Mouse (Mus musculus): ENCODE results near the gene Morf4l1. TPM values are rescaled to one million over a fixed set of nuclear protein-coding genes. Genes with fewer than 3 reads are reported as not detected.

The Morf4l1 gene
- polyA plus RNA-seq, 2 experiments, result 96.7 to 128 TPM

DNA sequence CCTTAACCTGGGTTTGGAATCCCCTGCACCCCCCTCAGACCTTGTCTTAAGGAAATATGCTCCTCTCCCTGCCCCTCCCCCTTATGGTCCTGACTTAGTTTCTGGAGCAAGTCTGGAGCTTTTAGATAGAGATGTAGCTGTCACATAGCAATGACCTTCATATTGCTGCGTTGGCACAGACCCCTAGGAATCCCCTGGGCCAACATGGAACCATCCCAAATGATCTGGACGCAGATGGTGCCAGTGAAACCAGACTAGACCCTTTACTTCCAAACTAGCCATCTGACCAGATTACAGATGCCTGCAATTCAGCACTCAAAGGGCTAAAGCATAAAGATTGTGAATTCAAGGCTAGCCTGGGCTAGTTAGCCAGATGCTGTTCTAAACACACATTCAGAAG, 57.9 kb downstream of the Morf4l1 start:
- no peak overlapping the region for H3K4me3 ChIP-seq (ENCODE audit: insufficient read depth in 1 of 2, low read depth in 2 of 2, low read length in 2 of 2)
- H3K4me2 ChIP-seq (ENCODE audit: low read depth), result no peak overlapping the region
- no peaks in the 10 kb centered on the region for H3K4me1 ChIP-seq (replicated peaks; ENCODE audit: control insufficient read depth in 2 of 2, insufficient read depth in 2 of 2, low read length in 1 of 2)
- H3K27ac ChIP-seq, result no peak overlapping the region
- no peak overlapping the region for H3K9ac ChIP-seq (replicated peaks)
- H3K9me3 ChIP-seq (ENCODE audit: control insufficient read depth, low read length), result no peaks in the 10 kb centered on the region
- TF ChIP-seq CTCF (IDR thresholded peaks at IDR 0.05; ENCODE audit: low read depth) (no peak), EP300 (IDR thresholded peaks at IDR 0.05; ENCODE audit: low read depth) (no peak)
- ATAC-seq (ENCODE audit: insufficient read depth), result no peak
- no peaks in the 10 kb centered on the region for H3K36me3 ChIP-seq (replicated peaks; ENCODE audit: control insufficient read depth, insufficient read depth, low read depth)
- H3K27me3 ChIP-seq (ENCODE audit: control insufficient read depth, insufficient read depth, low read length), result no peaks in the 10 kb centered on the region
- no peak for DNase-seq (ENCODE audit: low read depth in 3 of 3, low spot score in 3 of 3)
- WGBS (ENCODE audit: insufficient replicate concordance), result 41% methylated on average over 2 of the region's 2 CpGs

DNA sequence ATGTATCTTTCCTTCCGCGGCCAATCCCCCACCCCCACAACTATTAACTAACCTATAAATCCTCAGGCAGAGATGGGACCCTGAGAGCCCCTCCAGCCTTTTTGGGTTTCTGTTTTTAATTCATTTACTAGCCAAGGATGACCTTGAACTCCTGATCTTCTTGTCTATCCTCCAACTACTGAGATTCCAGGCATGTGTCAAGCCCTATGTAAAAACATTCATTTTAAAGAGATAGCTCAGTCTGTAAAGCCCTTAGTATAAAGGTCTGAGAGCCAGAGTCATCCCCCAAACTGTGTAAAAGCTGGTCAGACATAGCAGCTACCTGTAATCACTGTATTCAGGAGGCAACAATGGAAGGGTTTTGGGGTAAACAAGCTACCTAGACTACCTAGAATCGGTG, 58.7 kb downstream of the Morf4l1 start:
- Histone ChIP-seq H3K9me3 (ENCODE audit: control insufficient read depth, low read length) (no peaks in the 10 kb centered on the region), H3K27ac (no peak overlapping the region), H3K4me1 (replicated peaks; ENCODE audit: control insufficient read depth in 2 of 2, insufficient read depth in 2 of 2, low read length in 1 of 2) (no peaks in the 10 kb centered on the region), H3K36me3 (replicated peaks; ENCODE audit: control insufficient read depth, insufficient read depth, low read depth) (no peaks in the 10 kb centered on the region), H3K4me3 (ENCODE audit: insufficient read depth in 1 of 2, low read depth in 2 of 2, low read length in 2 of 2) (no peak overlapping the region), H3K9ac (replicated peaks) (no peak overlapping the region), H3K27me3 (ENCODE audit: control insufficient read depth, insufficient read depth, low read length) (no peaks in the 10 kb centered on the region), H3K4me2 (ENCODE audit: low read depth) (no peak overlapping the region)
- WGBS (ENCODE audit: insufficient replicate concordance), result 54% methylated on average over 3 of the region's 3 CpGs
- no peak for TF ChIP-seq CTCF (IDR thresholded peaks at IDR 0.05; ENCODE audit: low read depth)
- no peak for TF ChIP-seq EP300 (IDR thresholded peaks at IDR 0.05; ENCODE audit: low read depth)
- ATAC-seq (ENCODE audit: insufficient read depth), result no peak
- no peak for DNase-seq (ENCODE audit: low read depth in 3 of 3, low spot score in 3 of 3)

GRCm38 (mm10) chr9:90055409-90055808, 59.2 kb downstream of the Morf4l1 start:
- DNase-seq (ENCODE audit: low read depth in 3 of 3, low spot score in 3 of 3) (no peak), ATAC-seq (ENCODE audit: insufficient read depth) (no peak)
- Histone ChIP-seq H3K27ac (no peak overlapping the region), H3K4me3 (ENCODE audit: insufficient read depth in 1 of 2, low read depth in 2 of 2, low read length in 2 of 2) (peak overlapping the region in 1 of 2 experiments; percentile 49; a peak in 2 of 4 replicates), H3K36me3 (replicated peaks; ENCODE audit: control insufficient read depth, insufficient read depth, low read depth) (no peaks in the 10 kb centered on the region), H3K27me3 (ENCODE audit: control insufficient read depth, insufficient read depth, low read length) (no peaks in the 10 kb centered on the region), H3K4me1 (replicated peaks; ENCODE audit: control insufficient read depth in 2 of 2, insufficient read depth in 2 of 2, low read length in 1 of 2) (no peaks in the 10 kb centered on the region), H3K4me2 (ENCODE audit: low read depth) (no peak overlapping the region), H3K9me3 (ENCODE audit: control insufficient read depth, low read length) (no peaks in the 10 kb centered on the region), H3K9ac (replicated peaks) (no peak overlapping the region)
- 38% methylated on average over 5 of the region's 5 CpGs for WGBS (ENCODE audit: insufficient replicate concordance)
- TF ChIP-seq EP300 (IDR thresholded peaks at IDR 0.05; ENCODE audit: low read depth) (no peak), CTCF (IDR thresholded peaks at IDR 0.05; ENCODE audit: low read depth) (no peak)

DNA sequence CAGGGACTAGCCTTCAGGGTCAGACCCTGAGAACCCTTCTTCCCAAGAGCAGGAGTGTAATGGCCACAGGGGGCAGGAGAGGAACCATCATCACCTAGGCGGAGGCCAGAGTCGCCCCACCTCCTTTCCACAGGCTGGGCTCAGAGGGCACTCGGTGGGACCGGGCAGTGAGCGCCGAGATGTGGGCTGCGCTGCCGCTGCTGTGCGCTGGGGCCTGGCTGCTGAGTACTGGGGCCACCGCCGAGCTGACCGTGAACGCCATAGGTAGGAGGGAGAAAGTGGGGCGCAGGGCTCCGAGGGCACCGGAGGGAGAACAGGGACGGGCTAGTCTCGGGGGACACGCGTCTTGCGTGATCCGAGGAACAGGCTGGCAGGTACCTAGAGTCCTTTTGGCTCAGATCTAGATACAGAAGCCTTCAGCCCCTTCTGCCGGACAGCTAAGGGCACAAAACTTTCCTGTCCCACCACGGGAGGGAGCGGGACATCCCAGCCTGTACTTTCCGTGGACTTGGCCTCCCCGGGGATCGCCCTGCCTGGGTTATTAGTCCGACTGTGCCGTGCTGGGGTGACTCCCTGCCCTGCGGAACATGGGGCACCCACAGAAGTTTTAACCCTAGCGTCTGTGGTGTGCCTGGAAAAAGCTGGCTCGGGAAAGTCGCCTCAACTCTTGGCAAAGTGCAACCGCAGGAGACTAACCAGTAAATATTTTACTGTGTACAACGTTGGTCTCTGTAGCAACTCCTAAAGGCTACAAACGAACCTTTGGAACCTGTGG, 60.0 kb downstream of the Morf4l1 start:
- H3K27ac ChIP-seq, result no peak overlapping the region
- H3K4me3 ChIP-seq (ENCODE audit: insufficient read depth in 1 of 2, low read depth in 2 of 2, low read length in 2 of 2), result peak overlapping the region; percentile 49 to 52
- ATAC-seq (ENCODE audit: insufficient read depth) (peak; percentile 78), DNase-seq (ENCODE audit: low read depth in 3 of 3, low spot score in 3 of 3) (no peak)
- WGBS (ENCODE audit: insufficient replicate concordance), result 2% methylated on average over 37 of the region's 37 CpGs
- peak overlapping the region; percentile 27 for H3K9ac ChIP-seq (replicated peaks)
- no peaks in the 10 kb centered on the region for H3K27me3 ChIP-seq (ENCODE audit: control insufficient read depth, insufficient read depth, low read length)
- no peaks in the 10 kb centered on the region for H3K9me3 ChIP-seq (ENCODE audit: control insufficient read depth, low read length)
- no peaks in the 10 kb centered on the region for H3K36me3 ChIP-seq (replicated peaks; ENCODE audit: control insufficient read depth, insufficient read depth, low read depth)
- no peak for TF ChIP-seq EP300 (IDR thresholded peaks at IDR 0.05; ENCODE audit: low read depth)
- peak; percentile 60 for TF ChIP-seq CTCF (IDR thresholded peaks at IDR 0.05; ENCODE audit: low read depth)
- H3K4me2 ChIP-seq (ENCODE audit: low read depth), result peak overlapping the region; percentile 47
- no peaks in the 10 kb centered on the region for H3K4me1 ChIP-seq (replicated peaks; ENCODE audit: control insufficient read depth in 2 of 2, insufficient read depth in 2 of 2, low read length in 1 of 2)

- H3K4me3 ChIP-seq (ENCODE audit: insufficient read depth in 1 of 2, low read depth in 2 of 2, low read length in 2 of 2), result peak within 1 kb of the TSS; percentile 49 to 52
- H3K9me3 ChIP-seq (ENCODE audit: control insufficient read depth, low read length), result no peaks in the 10 kb centered on the region
- no peaks in the 10 kb centered on the region for H3K4me1 ChIP-seq (replicated peaks; ENCODE audit: control insufficient read depth in 2 of 2, insufficient read depth in 2 of 2, low read length in 1 of 2)
- no peaks in the 10 kb centered on the region for H3K27me3 ChIP-seq (ENCODE audit: control insufficient read depth, insufficient read depth, low read length)
- no peak for ATAC-seq (ENCODE audit: insufficient read depth)
- H3K36me3 ChIP-seq (replicated peaks; ENCODE audit: control insufficient read depth, insufficient read depth, low read depth), result no peaks in the 10 kb centered on the region
- 50% methylated on average over 2 of the region's 2 CpGs for WGBS (ENCODE audit: insufficient replicate concordance)
- H3K4me2 ChIP-seq (ENCODE audit: low read depth), result peak within 1 kb of the TSS; percentile 47
- DNase-seq (ENCODE audit: low read depth in 3 of 3, low spot score in 3 of 3), result no peak
- H3K9ac ChIP-seq (replicated peaks), result peak within 1 kb of the TSS; percentile 27
- H3K27ac ChIP-seq, result no peak within 1 kb of the TSS
- TF ChIP-seq CTCF (IDR thresholded peaks at IDR 0.05; ENCODE audit: low read depth) (no peak), EP300 (IDR thresholded peaks at IDR 0.05; ENCODE audit: low read depth) (no peak)
Measured at GRCm38 (mm10) chr9:90053852-90054251, 60.7 kb downstream of the Morf4l1 start, which contains the start of gene Ctsh. Gene Ctsh, plus strand, starts transcription at chr9:90054152.

Measured in liver, embryonic 14.5 days (tissue).